Mouse (Mus musculus) heart, adult 11 months (tissue): ENCODE results near the gene Syt16.

Experiments used
- DNase-seq: peaks from one replicate; pipeline ENCODE4 v3.0.0; 2022

The Syt16 gene

GRCm38 (mm10) chr12:74014739-74015270 is 17.3 kb downstream of the Syt16 start:
- DNase-seq: peak; percentile 90

GRCm38 (mm10) chr12:74015491-74015890 is 18.0 kb downstream of the Syt16 start:
- peak; percentile 50 for DNase-seq

DNA sequence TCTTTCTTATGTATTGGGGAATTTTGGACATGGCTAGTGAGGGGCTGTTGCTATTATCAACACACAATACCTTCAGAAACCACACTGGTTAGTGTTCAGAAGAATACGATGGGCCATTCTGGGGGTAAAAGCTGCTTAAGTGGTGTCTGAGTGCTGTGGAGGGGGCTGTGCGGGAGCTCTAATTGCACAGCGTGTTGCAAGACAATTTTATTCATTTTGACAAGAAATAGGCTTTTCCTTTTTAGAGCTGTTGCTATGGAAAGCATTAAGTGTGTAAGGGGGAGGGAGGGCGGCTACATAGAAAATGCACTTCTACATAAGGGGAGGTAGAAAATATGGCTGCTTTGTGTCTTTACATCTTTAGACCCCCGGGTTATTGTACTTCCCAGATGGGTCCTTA is 25.8 kb downstream of the Syt16 start:
- peak; percentile 51 for DNase-seq

- peak; percentile 73 for DNase-seq
Observed at GRCm38 (mm10) chr12:74024912-74025311, 27.5 kb downstream of the Syt16 start.

DNA sequence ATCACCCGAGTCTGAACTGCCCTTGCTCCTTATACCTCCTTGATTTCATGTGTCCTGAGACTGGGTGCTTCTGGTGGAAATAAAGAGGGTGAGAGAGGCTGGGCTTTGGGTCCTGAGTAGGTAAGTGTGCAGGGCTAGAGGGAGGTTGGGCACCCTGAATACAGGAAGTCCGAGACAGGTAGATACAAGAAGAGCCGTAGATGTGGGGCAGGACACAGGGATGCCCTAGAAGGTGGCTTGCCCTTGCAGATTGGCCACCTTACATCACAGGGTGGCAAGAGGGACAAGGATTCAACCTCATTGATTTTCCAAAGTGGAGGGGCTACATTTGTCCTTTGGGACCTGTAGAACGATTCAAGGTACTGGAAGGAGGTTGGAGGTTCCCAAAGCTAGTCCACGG is 45.8 kb downstream of the Syt16 start:
- DNase-seq: peak; percentile 61

DNA sequence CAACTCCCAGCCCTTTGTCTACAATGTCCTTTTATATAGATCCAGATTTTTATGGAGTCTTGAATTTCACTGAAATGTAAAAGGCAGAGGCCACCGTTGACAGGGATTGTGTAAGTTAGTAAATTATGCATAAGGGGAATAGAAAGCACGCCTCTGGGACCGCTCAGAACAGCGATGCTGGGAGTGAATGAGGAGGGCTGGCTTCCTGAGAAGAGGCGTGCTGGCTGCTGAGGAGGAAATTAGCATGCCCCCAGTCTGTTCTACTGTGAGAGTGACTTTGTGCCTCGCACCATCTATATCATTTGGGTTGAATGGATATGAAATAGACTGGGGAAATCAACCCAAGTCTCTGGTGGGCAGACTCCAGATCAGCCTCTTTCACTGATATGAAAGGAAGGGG is 46.3 kb downstream of the Syt16 start:
- DNase-seq: peak; percentile 16

GRCm38 (mm10) chr12:74044241-74044640 is 46.8 kb downstream of the Syt16 start:
- no peak for DNase-seq

GRCm38 (mm10) chr12:74055336-74055931 is 58.0 kb downstream of the Syt16 start:
- peak; percentile 72 for DNase-seq

DNA sequence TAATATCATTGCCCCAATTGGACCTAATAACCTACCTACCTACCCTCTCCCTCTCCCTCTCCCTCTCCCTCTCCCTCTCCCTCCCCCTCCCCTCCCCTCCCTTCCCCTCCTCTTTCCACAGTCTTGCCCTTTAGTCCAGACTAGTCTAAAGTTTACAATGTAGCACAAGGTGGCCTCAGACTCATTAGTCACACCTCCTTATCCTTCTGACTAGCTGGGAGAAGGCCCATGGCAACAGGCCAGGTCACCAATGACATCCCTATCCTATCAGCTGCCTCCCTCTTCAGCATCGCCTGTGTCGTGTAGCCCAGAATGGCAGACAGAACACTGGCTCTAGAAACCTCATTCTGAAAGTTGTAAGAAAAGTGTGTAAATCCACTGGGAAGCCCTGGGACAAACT is 58.7 kb downstream of the Syt16 start:
- DNase-seq: peak; percentile 89

DNA sequence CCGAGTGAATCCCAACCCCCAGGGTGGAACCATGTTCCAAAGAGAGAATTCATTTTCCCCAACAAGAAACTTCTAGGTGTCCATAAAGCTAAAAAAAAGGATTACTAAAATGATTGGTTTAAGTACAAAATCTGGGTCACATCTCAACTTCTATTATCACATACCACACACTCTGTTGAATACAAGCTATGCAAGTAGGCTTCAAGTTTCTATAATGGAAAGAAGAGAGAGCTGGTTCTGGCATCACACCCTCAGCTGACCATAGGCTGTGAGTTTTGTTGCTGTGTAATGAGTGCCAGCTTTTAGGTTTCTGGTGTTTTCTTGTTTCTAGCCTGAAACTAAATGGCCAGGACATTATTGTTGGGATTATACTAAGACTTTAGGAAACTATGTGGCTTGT is 65.1 kb downstream of the Syt16 start:
- no peak for DNase-seq

DNA sequence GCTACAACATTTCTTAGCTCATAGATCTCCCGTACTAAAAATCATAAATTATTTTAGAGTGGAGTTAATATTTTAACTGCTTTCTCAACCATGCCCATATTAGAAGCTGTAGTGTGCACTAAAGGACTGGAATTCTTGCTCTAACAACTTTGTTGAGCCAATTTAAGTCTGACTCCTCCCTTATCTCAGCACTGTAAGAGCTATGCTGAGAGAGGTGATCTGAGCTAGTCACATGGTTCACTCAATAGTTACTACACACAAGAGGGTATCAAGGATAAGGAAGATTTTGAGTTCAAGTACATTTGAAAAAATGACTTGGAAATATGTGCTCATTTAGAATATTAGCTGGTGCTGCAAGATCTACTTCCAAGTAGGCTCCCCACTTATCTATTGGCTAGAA is 71.5 kb downstream of the Syt16 start:
- no peak for DNase-seq

GRCm38 (mm10) chr12:74075590-74075989 is 78.1 kb downstream of the Syt16 start:
- DNase-seq: no peak

- DNase-seq: no peak
Observed at GRCm38 (mm10) chr12:74076091-74076490, 78.6 kb downstream of the Syt16 start.

DNA sequence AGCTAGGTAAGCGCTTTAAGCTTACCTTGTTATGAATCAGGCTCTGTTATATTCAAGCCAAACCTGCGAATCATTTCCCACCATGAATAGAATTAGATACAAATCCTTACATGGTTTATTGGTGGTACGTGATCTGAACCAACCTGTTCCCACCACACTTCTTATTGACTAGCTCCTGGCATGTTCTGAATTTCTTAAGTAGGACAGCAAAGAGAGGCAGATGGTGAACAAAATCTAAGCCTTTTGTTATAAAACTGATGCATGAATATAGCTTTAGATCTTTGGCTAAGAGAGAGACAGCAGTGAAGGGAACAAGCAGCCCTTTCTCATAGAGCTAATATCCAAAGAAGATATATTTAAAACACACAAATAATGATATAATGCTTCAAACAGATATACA is 83.7 kb downstream of the Syt16 start:
- no peak for DNase-seq

DNA sequence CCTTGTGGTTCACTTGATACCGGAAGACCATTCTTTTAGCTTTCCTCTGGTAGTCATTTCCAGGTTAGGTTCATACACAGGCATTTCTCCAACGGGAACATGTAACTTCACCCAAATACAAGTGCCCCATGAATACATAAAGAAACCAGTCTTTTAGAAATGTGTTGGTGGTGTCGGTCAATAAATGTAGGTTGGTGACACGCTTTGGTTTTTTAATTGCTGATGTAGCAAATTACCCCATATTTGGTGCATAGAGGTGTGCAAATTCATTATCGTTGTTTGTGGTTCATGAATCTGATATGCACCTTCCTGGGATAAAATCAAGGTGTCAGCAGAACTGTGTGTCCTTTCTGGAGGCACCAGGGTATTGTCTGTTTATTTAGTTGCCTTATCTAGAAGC is 86.9 kb downstream of the Syt16 start:
- DNase-seq: peak; percentile 66

DNA sequence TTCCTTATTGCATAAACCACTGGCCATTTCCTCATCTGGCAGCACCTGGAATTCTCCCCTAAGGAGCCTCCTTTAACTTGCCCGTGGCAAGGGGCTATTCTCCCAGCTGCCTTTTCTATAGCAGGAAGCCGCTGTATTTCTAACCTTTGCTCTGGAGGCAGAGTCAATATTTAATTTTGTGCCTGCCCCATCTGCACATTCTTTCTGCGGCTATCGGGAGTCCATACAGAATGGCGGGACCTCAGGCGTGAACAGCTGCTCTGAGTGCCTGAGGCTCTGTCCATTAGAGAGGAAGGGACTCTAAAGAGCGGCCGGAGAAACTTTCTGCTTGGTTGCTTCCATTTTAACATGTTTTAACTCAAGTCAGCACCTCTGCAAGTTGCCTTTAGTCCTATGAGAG is 89.6 kb downstream of the Syt16 start:
- DNase-seq: peak; percentile 56

DNA sequence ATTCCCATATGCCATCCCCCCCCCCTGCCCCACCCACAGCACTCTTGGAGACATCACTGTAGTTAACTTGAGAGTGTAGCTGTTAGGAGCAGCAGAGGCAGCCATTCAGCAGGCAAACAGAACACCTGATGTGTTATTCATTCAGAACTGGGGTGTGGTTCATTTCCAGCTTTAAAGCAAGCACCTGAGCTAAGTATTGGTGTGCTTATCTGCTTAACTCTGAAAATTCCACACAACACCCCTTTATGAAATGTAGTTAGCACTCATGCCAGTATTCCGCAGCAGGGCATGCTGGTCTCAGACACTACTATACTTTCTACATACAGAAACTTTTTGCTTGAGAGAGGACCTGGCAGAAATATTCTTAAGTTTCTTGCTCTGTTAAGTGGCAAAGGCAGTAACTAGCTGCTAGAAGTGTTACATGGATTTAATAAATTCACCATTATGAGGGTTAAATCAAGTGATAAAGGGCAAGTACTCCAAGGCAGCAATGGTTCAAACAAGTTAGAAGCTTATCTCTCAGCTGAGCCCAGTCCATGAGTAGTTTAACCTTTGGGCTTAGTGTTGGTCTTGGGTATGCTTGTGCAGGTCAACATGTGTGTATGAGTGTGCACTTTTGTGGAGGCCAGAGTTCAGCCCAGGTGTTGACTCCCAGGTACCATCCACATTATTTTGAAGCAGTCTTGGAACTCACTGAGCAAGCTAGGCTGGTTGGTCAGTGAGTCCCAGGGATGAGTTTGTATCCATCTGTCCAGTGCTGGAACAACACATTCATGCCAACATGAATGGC is 92.1 kb downstream of the Syt16 start:
- DNase-seq: peak; percentile 19

- DNase-seq: peak; percentile 40
Observed at GRCm38 (mm10) chr12:74092546-74092945, 95.1 kb downstream of the Syt16 start.

DNA sequence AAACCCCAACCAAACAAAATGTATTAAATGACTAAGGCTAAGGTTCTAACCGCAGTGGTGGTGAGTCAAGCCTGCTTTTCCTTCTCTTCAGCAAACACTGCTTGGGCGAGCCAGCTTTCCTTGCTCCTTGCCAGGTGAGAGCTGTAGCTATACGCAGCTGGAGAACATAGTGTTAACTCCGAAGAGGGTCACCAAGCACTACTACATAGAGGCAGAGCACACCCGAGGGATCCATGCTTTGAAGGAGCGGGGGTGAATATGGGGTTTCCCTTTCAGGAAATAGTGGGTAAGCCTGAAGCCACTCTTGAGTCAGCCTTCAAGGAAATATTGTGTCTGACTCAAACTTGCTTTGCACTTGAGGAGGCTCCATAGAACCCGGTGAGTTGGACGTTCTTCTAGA is 95.6 kb downstream of the Syt16 start:
- DNase-seq: peak; percentile 52

DNA sequence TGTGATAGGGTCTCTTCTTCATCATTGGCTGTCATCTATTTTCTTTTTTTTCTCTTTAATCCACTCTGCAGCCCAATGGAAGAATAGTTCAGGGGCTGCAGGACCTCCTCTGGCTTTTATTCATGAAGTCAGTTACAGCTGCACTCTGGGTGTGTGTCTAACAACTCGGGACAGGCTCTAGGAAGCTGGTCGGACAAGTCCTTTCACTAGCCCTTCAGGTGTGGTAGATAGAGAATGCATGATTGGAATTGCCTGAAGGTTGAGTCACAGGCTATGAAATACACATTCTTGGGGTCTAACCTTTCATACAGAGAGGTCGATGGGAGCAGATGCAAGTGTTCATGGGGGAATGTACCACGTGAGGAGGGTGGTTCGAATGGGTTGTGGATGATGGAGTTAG is 97.2 kb downstream of the Syt16 start:
- DNase-seq: no peak

DNA sequence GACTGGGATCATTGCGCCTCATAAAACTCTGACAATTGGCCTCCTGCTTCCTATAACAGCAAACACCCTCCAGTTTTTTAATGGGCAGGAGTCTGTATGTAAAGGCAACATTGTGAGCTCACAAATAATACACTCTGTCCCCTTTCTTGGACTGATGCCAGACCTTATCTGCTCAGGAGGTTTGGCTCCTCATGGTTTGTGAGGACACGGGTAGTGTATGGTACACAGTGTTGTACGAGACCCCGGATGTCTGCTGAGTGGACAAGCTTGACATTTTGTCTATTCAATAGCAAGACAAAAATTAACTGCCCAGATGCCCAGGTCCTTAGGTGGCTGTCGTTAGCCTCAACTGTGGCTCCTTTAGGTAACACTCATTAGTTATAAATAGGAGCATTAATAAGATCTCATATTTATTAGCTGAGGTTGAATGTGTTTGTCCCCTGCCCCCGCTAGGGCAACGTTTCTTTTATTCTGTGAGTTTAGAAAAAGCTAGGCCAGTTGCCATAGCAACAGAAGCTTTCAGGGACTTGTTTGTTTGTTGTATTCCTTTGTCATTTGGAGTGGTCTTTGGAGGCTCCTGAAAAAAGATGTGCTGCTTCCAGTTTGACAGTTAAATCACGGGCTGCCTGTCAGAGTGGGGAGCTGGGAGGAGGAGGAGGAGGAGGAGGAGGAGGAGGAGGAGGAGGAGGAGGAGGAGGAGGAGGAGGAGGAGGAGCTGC is 101.3 kb downstream of the Syt16 start:
- DNase-seq: peak; percentile 41

- peak; percentile 61 for DNase-seq
Observed at GRCm38 (mm10) chr12:74105811-74106513, 108.5 kb downstream of the Syt16 start.

- DNase-seq: peak; percentile 63
Observed at GRCm38 (mm10) chr12:74108663-74109081, 111.2 kb downstream of the Syt16 start.
